Mouse (Mus musculus) c-Kit-negative CD71-positive TER-119-positive erythroid progenitor cells, embryonic 14.5 days (primary cell): ENCODE measurements around the gene Samd14.
A peak's percentile ranks its signal among the peaks of the same experiment; 100 is the strongest.
"Not testable (repeated sequence)": the region's sequence is repeated elsewhere in the genome, so short reads cannot be mapped to it uniquely, and the experiment has no call there.

Experiments used
- DNase-seq: peaks from one replicate; pipeline ENCODE4 v3.0.0-alpha.2; 2013; ENCODE audit warnings: low read depth, low spot score

The Samd14 gene

GRCm38 (mm10) chr11:95006038-95006437, 3.6 kb upstream of the Samd14 start:
- DNase-seq = no peak

- DNase-seq = peak; percentile 69
These were observed 3.0 kb upstream of the Samd14 start for GRCm38 (mm10) chr11:95006525-95007219.

- no peak for DNase-seq
These were observed 2.3 kb upstream of the Samd14 start for GRCm38 (mm10) chr11:95007418-95007817.

- DNase-seq = no peak
These were observed 734 bp upstream of the Samd14 start for GRCm38 (mm10) chr11:95008661-95009628.

- no peak for DNase-seq
These were observed 561 bp downstream of the Samd14 start for GRCm38 (mm10) chr11:95010141-95010739.

- DNase-seq = not testable (repeated sequence)
These were observed 1.2 kb downstream of the Samd14 start for GRCm38 (mm10) chr11:95010841-95011403.

- no peak for DNase-seq
These were observed 1.7 kb downstream of the Samd14 start for GRCm38 (mm10) chr11:95011416-95011815.

GRCm38 (mm10) chr11:95012075-95012474, 2.4 kb downstream of the Samd14 start:
- peak; percentile 90 for DNase-seq

- no peak for DNase-seq
These were observed 2.8 kb downstream of the Samd14 start for GRCm38 (mm10) chr11:95012487-95012886.

GRCm38 (mm10) chr11:95015484-95015883, 5.8 kb downstream of the Samd14 start:
- DNase-seq = no peak

- DNase-seq = no peak
These were observed 12.7 kb downstream of the Samd14 start for GRCm38 (mm10) chr11:95022237-95022992.

- no peak for DNase-seq
These were observed 13.8 kb downstream of the Samd14 start for GRCm38 (mm10) chr11:95023481-95023880.

- no peak for DNase-seq
These were observed 14.9 kb downstream of the Samd14 start for GRCm38 (mm10) chr11:95024439-95025184.

GRCm38 (mm10) chr11:95025227-95026012, 15.7 kb downstream of the Samd14 start:
- DNase-seq = no peak

GRCm38 (mm10) chr11:95026090-95026542, 16.4 kb downstream of the Samd14 start:
- DNase-seq = no peak

- no peak for DNase-seq
These were observed 17.2 kb downstream of the Samd14 start for GRCm38 (mm10) chr11:95026849-95027248.

- no peak for DNase-seq
These were observed 18.3 kb downstream of the Samd14 start for GRCm38 (mm10) chr11:95027850-95028470.

- DNase-seq = no peak
These were observed 23.3 kb downstream of the Samd14 start for GRCm38 (mm10) chr11:95032945-95033344.

GRCm38 (mm10) chr11:95033617-95034016, 23.9 kb downstream of the Samd14 start:
- no peak for DNase-seq
